Mouse (Mus musculus) kidney, postnatal 4 days (tissue): ENCODE results near the gene Prr12.
"Not testable (repeated sequence)": the region's sequence is repeated elsewhere in the genome, so short reads cannot be mapped to it uniquely, and the experiment has no call there.

Source experiments
- DNase-seq, 2 experiments: peaks; one replicate each; pipeline ENCODE4 v3.0.0; 2021; ENCODE audit warnings: mixed read lengths in 2 of 2

Prr12 gene

DNA sequence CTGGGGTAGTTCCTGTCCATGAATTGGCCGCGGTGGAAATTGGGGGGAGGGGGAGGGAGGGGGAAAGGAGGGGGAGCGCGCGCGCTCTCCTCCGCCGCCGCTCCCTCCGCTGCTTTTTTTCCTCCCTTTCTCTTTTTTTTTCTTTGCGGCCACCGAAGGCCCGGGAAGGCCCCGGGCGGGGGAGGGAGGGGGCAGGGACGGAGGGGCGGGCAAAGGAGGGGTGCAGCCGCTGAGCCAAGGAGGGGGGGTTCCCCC lies at the start of gene Prr12:
TSS of gene Prr12 (minus strand) at position 20 of the 255 bp plus-strand sequence.
- DNase-seq: no peak

GRCm38 (mm10) chr7:45102441-45102840 lies 49.8 kb upstream of the Prr12 start:
- DNase-seq: no peak

DNA sequence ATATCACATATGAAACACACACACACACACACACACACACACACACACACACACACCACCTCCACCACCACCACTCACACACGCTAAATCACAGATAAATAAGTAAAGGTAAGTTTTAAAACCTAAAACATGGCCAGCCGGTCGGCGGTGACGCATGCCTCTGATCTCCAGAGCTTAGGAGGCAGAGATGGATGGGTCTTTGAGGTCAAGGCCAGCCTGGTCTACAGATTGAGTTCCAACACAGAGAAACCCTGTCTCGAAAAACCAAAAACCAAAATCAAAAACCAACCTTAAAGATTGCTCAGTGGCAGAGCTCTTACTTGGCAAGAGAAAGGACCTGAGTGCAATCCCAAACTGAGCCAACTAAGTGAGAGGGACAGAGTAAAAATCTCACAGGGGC lies 47.4 kb upstream of the Prr12 start:
- DNase-seq: no peak

DNA sequence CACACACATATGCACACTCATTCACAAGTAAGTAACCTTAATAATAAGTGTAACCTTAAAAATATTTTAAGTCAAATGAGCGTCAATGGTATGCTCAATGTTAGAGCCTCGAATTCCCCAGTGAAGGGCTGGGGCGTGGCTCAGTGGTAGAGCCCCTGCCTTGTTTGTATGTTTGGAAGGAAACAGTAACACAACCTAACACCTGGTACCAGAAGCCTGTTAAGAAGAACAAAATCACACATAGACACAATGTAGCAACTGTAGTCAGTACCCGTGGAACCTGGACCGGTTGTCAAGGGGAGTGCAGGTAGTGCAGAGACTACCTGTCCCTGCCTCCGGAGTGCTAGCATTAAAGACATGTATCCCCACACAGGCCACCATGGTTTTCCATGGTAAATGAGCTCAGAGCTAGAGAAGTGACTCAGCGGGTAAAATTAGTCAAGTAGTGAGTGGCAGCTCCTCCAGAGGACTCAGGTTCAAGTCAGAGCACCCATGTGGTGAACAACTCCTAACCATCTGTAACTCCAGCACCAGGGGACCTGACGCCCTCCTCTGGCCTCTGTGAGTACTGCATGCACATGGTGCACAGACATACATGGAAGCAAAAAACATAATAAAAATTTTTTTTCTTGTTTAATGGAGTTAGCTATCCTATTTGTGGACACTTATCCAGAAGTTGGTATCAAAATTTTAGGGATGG lies 46.0 kb upstream of the Prr12 start:
- peak in 1 of 2 experiments; percentile 49 for DNase-seq

GRCm38 (mm10) chr7:45097479-45097878 lies 44.8 kb upstream of the Prr12 start:
- DNase-seq: no peak

DNA sequence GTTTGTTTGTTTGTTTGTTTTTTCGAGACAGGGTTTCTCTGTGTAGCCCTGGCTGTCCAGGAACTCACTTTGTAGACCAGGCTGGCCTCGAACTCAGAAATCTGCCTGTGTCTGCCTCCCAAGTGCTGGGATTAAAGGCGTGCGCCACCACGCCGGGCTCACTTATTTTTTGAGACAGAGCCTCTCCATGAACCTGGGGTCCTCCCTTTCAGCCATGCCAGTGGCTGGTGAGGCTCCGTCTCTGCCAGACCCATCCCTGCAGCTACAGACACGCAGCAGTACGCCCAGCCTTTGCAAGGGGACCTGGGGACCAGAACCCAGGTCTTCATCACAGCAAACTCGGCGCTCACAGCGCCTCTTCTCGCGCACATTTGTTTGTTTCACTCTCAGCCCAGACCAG lies 43.3 kb upstream of the Prr12 start:
- not testable (repeated sequence) for DNase-seq

DNA sequence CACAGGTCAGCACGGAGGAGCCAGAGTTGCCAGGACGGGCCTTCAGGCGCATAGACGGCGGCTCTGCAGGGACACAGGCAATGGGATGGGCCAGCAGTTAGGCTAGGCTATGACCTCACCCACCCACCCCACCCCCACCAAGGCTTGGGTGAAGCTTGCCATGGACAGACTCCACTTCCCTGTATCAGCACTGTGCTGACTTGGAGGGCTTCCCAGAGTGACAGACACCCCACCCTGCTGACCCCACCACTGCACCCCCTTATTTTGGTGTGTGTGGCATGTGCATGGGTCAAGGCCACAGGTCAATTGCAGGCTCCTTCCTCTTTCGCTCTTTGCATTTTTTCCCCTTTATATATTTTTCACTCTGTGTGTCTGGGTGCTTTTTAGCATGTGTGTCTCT lies 42.7 kb upstream of the Prr12 start:
- DNase-seq: no peak

DNA sequence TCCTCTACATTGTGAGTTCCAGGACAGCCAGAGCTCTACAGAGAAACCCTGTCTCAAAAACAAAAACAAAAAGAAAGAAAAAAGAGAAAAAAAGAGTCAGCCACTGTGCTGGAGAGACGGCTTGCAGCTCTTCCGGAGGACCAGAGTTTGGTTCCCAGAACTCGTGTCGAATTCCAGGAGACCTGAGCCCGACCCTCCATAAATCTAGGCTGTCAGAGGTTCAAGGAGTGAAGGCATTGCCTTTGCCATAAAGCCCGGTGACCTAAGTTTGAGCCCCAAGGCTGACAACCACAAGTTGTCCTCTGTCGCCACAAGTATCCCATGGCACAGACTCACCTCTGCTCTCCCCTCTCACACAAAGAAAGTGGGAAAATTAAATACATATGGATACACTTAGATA lies 41.4 kb upstream of the Prr12 start:
- peak; percentile 55 to 65 for DNase-seq

- peak; percentile 60 to 66 for DNase-seq
Observed at GRCm38 (mm10) chr7:45093516-45093905, 40.8 kb upstream of the Prr12 start.

DNA sequence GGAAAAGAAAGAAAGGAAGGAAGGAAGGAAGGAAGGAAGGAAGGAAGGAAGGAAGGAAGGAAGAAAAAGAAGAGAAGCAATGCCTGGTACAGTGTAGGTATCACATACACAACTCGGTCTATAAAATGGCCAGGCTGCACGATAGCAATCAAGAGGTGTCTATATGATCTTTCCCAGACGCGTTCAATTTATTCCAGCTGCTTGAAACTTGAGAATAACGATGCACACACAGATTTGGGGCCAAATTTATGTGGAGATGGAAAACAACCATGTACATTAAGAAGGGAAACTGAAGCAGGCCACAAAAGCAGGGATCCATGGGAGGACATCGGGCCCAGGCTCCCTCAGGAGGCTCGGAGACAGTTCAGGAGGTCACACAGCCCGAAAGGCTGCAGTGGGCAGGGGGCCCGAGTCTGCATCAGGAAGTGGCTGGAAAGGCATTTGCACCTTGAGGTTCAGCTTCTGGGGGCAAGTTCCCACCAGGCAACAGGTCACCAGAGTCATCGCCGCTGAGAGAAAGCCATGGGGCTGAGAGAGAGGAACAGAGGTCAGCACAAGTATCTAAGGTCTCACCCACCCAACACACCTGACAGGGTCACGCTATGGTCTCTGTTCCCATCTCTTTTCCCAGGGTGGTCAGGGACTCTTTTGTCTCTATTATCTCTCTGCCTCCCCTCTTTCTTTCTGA lies 40.3 kb upstream of the Prr12 start:
- no peak for DNase-seq

GRCm38 (mm10) chr7:45092048-45092447 lies 39.4 kb upstream of the Prr12 start, which contains the start of gene Rcn3:
Gene Rcn3 (minus strand): TSS chr7:45092221.
- peak; percentile 93 to 96 for DNase-seq

DNA sequence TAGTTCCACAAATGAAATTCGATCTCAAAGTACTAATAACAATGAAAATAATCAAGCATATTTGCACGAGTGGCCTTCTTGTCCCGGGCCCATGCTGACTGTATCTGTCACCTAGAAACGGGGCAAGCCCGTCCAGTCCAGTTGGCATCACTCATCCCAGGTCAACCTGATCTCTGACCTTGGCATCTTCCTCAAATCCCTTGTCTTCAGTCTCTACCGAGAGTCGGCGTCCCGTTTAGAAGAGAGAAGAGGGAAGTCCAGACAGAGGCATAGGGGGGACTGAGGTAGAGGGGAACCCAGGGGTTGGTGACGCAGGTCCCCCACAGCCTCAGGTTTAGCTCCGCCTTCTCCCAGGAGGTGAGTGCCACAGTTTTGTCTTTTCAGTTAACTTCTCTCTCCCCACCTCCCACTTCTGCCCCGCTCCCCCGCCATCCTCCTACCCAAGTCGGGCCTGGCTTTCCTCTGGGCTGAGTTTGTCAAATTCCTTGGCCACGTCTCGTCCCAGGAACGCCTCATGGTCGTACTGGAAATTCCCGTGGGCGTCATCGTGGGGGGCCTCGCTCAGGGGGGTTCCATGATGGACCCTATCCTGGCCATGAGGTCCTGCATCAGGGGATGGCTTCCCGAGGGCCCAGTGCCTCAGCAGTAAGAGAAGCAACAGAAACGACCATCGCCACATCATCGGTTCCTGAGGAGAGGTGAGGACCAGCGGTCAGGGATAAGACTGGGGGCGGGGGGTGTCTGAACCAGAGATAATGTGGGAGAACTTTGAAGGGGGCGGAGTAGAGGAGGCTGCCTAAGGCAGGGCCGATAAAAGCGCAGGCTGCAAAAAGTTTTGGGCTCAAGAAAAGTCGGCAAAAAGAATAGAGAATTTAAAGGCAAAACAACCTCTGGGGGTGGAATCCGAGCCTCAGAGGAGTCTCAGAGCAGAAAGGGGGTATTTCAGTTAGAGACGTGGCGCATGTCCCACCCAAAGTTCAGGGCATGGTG lies 38.6 kb upstream of the Prr12 start:
- DNase-seq: peak; percentile 69 to 78

GRCm38 (mm10) chr7:45090251-45090977 lies 37.7 kb upstream of the Prr12 start:
- peak in 1 of 2 experiments; percentile 37 for DNase-seq

- no peak for DNase-seq
Observed at GRCm38 (mm10) chr7:45088597-45088996, 35.9 kb upstream of the Prr12 start.

- DNase-seq: no peak
Observed at GRCm38 (mm10) chr7:45086084-45086483, 33.4 kb upstream of the Prr12 start.

- DNase-seq: no peak
Observed at GRCm38 (mm10) chr7:45083300-45083890, 30.7 kb upstream of the Prr12 start.

GRCm38 (mm10) chr7:45082401-45083299 lies 30.0 kb upstream of the Prr12 start:
- peak; percentile 66 to 79 for DNase-seq

- DNase-seq: no peak
Observed at GRCm38 (mm10) chr7:45081016-45081415, 28.3 kb upstream of the Prr12 start.

GRCm38 (mm10) chr7:45079856-45080255 lies 27.2 kb upstream of the Prr12 start:
- DNase-seq: peak; percentile 94 to 96

- peak; percentile 87 to 89 for DNase-seq
Observed at GRCm38 (mm10) chr7:45078513-45078912, 25.8 kb upstream of the Prr12 start.

DNA sequence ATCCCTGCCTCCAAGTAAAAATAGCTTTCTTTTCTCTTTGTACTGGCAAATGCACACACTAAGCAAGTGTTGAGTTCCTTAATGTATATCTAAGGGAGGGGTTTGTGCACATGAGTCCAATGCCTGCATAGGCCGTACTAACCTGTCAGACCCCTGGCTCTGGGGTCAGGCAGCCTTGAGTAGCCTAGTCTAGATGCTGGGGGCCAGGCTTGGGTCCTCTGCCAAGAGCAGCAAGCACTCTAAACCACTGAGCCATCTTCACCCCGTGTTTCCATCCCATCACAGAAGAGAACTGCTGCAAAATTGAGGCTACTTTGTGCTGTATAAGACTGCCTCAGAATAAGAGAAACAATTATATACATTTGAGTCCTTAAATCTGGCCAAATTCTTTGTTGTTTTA lies 25.1 kb upstream of the Prr12 start:
- no peak for DNase-seq
